Mouse (Mus musculus) ovary, adult 18-20 months (tissue): Measurements from ENCODE around the gene Syt14.

Experiments
- DNase-seq: peaks from one replicate; pipeline ENCODE4 v3.0.0; 2022; ENCODE audit warnings: low spot score, mixed read lengths

Gene Syt14

DNA sequence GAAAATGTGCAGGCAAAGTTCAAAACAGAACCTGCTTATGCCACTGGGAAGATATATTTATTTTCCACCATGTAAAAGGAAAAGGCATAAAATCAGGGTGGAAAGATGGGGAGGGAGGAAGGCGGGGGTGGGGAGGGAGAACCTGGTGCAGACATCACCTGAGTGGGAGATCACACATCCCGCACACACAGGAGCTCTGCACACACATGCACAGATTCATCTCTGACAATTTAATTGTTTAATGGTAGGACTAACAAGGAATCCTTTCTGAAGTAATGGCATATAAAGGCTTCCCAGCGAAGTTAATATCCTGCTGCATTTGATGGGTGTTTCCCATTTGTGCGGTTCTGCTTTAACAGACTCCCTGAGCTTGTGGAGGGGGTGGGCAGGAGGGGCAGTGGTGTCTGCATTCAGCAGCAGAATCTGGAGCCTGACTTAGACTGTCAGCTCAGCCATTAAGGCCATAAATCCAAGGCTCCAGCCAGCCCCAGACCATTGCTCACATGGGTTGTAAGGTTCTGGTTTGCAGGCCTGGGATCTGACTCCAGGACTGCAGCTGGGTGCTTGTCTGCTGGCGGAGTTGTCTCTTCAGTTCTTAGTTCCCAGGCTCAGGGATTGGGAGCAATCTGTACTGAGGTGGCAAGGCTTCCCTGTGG, 174.1 kb downstream of the Syt14 start:
- no peak for DNase-seq

DNA sequence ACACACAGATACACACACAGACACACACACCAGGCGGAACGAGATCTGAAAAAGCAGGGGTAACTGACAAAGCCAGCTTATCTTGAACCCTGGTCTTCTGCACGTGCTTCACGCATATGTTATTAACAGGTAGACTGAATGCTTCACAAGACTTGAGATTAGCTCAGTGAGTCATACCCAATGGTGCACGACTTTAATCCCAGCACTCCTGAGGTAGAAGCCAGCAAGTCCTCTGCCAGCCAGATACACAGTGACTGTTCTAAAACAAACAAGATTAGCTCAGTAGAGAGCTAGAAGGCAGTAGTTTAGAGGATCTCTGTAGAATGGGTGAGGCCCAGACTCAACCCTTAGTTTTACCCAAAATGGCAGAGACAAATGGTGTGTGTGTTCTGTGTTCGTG, 175.3 kb downstream of the Syt14 start:
- DNase-seq, result no peak

DNA sequence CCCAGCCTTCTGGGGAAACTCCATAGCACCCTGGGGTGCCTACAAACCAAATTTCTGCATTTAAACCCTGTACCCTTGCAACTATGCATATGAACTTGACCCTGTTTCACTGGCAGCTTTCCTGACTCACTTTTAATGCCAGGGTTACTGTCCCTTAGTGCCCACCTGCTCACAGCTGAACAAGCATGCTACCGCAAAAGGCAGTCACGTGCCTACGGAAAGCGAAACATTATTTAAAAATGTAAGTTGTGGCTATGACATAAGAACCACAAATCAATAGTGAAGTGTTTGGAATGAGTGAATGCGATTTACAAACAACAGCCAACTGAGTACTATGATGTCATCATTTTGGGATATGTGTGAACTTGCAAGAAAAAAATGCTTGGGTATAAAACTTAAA, 178.0 kb downstream of the Syt14 start:
- no peak for DNase-seq

DNA sequence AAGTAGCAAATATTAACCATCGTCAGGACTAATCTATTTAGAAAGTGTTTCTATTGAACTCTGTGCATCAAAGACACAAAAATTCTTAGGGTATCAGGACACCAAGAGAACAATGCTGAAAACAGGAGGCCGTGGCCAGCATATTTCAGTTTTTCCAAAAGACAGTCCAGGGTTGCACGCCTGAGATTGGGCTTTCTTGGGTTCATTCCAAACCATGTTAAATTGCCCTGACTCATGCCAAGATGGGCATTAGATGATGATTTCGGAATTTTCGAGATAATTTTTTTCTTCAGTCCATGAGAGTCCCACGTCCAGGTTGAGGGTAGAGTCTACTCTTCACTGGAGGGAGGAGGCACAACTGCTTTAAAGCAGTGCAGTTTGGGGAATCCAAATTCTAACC, 178.6 kb downstream of the Syt14 start:
- no peak for DNase-seq

DNA sequence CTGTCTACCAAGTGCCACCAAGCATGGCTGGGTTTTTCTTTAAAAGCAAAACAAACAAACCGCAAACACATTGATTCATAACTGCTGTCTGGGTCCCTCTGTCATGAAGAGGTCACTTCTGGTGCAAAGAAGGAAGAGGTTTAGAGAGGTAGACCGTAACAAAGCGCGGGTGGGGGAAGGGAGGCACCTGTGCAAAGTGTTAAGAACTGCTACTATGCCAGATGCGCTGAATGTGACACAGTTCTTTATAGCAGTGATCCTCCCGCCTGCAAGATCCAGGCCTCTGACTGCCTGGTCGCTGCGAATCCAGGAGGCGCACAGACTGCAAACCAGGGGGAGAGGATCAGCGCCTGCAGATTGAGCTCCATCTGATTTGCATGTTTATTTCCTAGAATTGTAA, 179.2 kb downstream of the Syt14 start:
- no peak for DNase-seq

DNA sequence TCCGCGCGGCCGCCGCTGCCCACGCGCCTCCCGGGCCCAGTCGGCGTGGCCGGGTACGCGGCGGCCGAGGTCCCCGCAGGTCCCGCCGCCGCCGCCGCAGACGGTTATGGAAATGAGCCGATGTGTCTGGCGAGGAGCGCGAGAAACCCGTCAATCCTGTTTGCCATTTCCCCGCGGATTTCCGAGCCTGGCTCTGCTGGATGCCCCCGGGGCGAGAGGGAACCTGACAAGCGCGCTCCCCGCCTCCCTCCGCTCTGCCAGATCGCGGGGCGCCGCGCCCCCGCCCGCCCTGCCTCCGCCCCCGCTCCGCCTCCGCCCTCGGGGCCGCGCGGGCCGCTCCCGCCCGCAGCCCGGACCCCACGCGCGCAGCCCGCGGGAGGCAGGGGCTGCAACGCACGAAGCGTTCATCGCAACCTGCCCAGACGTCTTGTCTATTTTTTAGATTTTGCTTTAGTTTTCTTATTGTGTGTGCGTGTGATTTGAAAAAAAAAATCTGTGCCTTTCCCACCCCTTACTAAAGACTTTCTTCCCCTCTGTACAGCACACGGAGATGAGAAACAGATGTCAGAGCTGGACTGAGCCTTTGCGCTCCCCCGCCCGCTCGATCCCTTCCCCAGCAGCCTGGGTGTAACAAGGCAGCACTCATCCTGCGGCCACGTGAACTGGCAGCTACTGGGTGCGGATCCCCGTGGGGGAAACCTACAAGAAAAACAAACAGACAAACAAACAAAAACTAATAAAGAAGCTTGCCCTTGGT, 179.9 kb downstream of the Syt14 start, which contains the start of gene Sertad4:
Gene Sertad4 (minus strand): TSS at position 283 of the 757 bp plus-strand sequence.
- peak; percentile 28 for DNase-seq

DNA sequence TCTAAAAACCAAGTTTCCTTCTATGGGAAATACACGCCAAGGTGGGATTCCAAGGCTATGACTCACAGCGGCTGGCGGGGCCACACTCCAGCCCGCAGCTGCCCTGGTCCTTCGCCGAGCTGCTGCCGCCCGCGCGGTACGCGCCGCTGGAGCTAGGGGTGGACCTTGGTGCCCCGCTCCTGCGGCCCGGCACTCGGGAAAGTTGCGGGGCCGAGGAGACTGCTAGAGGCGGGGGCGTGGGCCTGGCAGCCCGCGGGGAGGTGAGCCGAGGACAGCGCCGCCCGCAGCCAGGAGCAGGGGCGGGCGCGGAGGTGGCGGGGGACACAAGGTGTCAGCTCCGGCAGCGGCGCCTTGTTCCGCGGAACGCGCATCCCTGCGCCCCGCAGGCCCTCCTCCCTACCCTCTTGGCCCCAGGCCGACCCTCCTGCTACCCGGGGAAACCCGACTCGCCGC, 180.7 kb downstream of the Syt14 start:
- DNase-seq, result peak; percentile 34

DNA sequence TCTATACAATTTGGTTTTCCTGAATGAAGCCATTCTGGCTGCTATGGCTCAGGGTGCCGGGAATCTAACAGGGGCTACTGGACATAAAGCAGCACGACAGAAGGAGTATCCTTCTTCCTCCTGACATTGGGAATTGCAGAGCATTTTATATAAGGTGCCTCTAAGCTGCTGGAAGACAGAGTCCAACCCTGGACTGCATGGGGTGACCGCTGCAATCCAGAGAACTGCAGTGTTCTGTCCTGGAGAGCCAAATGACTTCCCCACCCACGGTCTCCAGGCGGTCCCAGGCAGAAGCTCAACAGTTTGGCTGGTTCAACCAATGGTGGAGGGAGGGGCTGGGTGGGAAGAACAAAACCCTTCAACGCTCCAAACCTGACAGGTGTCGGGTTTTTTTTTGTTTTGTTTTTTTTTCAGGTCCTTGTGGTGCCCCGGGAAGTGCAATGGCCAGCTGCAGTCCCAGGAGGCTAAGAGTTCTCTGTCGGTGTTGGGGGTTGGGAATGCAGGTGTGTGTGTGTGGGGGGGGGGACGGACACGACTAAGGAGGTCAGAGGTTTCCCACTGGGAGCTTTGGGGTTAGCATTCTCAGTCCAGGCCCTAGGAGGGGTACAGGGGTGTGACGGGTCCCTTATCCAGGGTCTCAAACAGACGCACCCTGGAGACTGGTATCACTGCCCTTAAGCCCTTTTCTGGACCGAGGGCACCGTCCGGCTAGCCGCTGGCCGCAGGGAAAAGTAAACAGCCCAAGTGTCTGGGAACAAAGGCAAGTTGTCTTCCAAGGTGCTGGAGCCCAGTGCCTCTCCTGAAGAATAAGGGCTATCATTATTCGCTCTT, 181.4 kb downstream of the Syt14 start:
- DNase-seq, result no peak

DNA sequence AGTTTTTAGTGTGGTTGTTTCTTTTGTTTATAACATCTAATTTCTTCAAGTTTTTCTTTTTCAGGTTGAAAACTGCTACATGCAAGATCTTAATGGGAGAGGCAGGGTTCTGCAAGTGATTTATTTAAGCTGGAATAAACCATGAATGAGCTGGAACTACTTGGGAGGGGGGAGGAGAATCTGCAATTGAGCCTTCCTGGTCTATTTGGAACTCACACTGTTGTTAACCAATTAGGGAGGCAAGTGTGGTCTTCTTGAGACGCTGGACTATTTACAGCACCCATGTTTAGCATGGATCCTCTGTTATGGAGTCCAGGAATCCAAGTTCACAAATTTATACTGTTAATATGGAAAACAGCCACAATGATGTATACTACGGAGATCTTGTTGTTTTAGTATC, 182.1 kb downstream of the Syt14 start:
- no peak for DNase-seq

DNA sequence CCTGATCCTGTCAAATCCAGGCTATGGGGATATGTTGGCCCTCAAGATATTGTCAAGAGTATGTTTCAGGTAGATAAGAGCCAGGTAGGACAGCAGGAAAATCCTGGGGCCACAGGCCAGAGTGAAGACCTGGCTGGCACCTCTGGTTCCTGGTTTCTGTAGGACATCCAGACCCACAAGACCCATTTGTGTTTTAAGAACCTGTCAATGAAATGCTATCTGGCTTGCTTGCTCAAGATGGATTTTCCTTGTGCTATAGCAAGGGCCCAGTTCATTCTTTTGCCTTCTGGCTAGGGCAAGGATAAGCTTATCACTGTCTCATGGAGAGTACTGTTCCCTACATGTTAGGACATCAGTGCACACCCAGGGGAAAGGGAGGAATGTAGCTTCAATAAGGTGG, 183.5 kb downstream of the Syt14 start:
- no peak for DNase-seq

DNA sequence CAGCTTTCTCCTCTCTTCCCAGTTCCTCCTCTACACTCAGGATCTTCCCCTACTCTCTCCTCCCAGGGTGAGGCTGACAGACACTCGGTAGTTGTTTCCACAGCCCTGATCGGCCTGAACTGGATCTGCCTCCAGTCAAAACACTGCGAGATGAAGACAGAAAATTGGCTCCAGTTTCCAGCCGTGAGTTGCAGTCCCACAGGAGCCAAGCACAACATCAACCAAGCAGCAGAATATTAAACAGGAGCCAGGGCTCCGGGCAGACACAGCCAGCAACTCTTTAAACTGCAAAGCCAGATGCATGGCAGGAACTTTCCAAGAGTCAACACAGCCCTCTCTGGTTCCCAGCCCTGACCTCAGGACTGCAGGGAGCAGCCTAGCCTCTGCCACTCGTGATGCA, 183.9 kb downstream of the Syt14 start:
- DNase-seq, result peak; percentile 29

DNA sequence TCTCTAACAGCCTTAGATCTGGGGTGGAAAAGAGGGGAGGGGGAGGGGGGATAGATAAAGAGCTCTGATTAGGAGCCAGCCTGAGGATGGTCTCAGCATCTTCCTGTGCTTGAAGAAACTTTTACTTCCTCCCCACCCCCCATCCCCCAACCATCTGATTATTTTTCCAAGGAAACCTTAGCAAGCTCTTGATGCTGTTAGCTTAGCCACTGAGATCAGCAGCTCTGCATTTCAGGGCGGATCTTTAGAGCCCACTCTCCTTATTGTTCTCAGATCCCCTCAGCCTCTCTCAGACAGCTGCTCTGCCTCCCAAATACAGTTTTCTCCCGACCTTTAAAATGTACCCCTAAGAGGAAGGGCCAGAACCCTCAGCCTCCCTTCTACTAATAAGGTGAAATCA, 184.4 kb downstream of the Syt14 start:
- no peak for DNase-seq

DNA sequence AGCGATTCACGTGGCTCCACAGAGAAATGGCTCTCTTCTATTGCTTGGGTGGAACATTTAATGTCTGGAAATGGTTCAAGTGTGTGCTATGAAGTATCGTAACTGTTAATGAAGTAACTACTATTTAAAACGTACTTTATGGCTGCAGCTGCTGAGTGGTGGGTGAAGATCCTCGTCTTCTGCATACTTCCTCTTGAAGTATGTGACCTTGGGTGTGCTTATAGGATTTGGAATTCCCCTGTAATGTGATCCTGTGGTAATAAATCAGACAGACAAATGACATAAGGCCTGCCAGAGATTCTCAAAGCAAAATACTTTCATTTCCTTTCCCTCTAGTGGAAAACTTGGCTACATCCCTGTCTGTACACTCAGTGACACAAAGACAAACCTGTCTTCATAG, 186.0 kb downstream of the Syt14 start:
- DNase-seq, result no peak

DNA sequence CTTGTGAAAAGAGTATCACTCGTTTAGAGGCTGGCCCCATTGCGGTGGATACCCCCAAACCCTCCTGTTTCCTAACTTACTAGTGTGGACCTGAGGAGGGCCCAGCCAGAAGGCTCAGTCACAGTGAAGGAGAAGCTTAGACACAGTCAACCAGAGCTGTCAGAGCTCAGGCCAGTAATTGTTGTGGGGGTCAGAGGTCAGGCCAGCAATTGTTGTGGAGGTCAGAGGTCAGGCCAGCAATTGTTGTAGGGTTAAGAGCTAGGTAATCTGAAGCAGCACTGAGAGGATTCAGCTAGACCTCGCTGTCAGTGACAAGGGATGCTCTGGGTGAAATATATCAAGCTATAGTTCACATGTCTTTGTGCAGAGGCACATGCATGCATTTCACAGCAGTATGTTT, 188.3 kb downstream of the Syt14 start:
- DNase-seq, result no peak
